Mouse (Mus musculus): ENCODE data around the gene Scaf11.

GRCm38 (mm10) chr15:96448656-96449299, 11.9 kb downstream of the Scaf11 start:
- TF ChIP-seq POLR2A (IDR thresholded peaks at IDR 0.05; ENCODE audit: insufficient read depth, low read depth, low read length) (no peak), CTCF (IDR thresholded peaks at IDR 0.05) (no peak)

Data from heart, adult 2 months (tissue).